Mouse (Mus musculus): Measurements from ENCODE around the gene Igfbp1. TPM values are rescaled to one million over a fixed set of nuclear protein-coding genes. Genes with fewer than 3 reads are reported as not detected.

Igfbp1 gene
- polyA plus RNA-seq, 1 experiment from 2014 or later = 0.09 TPM

GRCm38 (mm10) chr11:7198006-7198405 is 424 bp downstream of the Igfbp1 start:
- no peak overlapping the region for H3K27ac ChIP-seq
- whole genome bisulfite sequencing = 87% methylated on average over 19 of the region's 19 CpGs
- H3K9me3 ChIP-seq = no peaks in the 10 kb centered on the region
- H3K4me2 ChIP-seq (replicated peaks) = no peak overlapping the region
- H3K4me1 ChIP-seq (replicated peaks) = peaks cover 11% of the 10 kb centered on the region
- H3K4me3 ChIP-seq (replicated peaks) = no peak overlapping the region
- H3K9ac ChIP-seq (replicated peaks) = no peak overlapping the region
- H3K36me3 ChIP-seq = no peaks in the 10 kb centered on the region
- H3K27me3 ChIP-seq = peaks cover 5% of the 10 kb centered on the region; the same call in 1 of the 2 replicates
- ATAC-seq = peak; percentile 18; the same call in 1 of the 2 replicates

- Histone ChIP-seq H3K4me3 (replicated peaks) (no peak overlapping the region), H3K27me3 (peaks cover 5% of the 10 kb centered on the region; the same call in 1 of the 2 replicates), H3K9ac (replicated peaks) (no peak overlapping the region), H3K4me1 (replicated peaks) (peaks cover 11% of the 10 kb centered on the region), H3K9me3 (no peaks in the 10 kb centered on the region), H3K4me2 (replicated peaks) (no peak overlapping the region), H3K27ac (no peak overlapping the region), H3K36me3 (no peaks in the 10 kb centered on the region)
- ATAC-seq = no peak; the same call in 1 of the 2 replicates
- 83% methylated on average over 10 of the region's 10 CpGs for WGBS
Observed at GRCm38 (mm10) chr11:7198481-7199256, 1.1 kb downstream of the Igfbp1 start.

- H3K27me3 ChIP-seq = peaks cover 5% of the 10 kb centered on the region; the same call in 1 of the 2 replicates
- H3K36me3 ChIP-seq = no peaks in the 10 kb centered on the region
- 61% methylated on average over 14 of the region's 14 CpGs for WGBS
- no peak for ATAC-seq
- H3K4me1 ChIP-seq (replicated peaks) = peaks cover 11% of the 10 kb centered on the region
- H3K27ac ChIP-seq = no peak overlapping the region
- H3K4me2 ChIP-seq (replicated peaks) = no peak overlapping the region
- no peak overlapping the region for H3K4me3 ChIP-seq (replicated peaks)
- no peaks in the 10 kb centered on the region for H3K9me3 ChIP-seq
- no peak overlapping the region for H3K9ac ChIP-seq (replicated peaks)
Observed at GRCm38 (mm10) chr11:7199736-7200392, 2.3 kb downstream of the Igfbp1 start.

GRCm38 (mm10) chr11:7200393-7200783 is 2.8 kb downstream of the Igfbp1 start:
- H3K4me1 ChIP-seq (replicated peaks) = peaks cover 11% of the 10 kb centered on the region
- no peak overlapping the region for H3K4me2 ChIP-seq (replicated peaks)
- WGBS = 83% methylated on average over 9 of the region's 9 CpGs
- no peak overlapping the region for H3K27ac ChIP-seq
- no peak overlapping the region for H3K9ac ChIP-seq (replicated peaks)
- peaks cover 5% of the 10 kb centered on the region; the same call in 1 of the 2 replicates for H3K27me3 ChIP-seq
- H3K9me3 ChIP-seq = no peaks in the 10 kb centered on the region
- H3K36me3 ChIP-seq = no peaks in the 10 kb centered on the region
- H3K4me3 ChIP-seq (replicated peaks) = no peak overlapping the region
- ATAC-seq = no peak

GRCm38 (mm10) chr11:7202206-7202605 is 4.6 kb downstream of the Igfbp1 start:
- no peak overlapping the region for H3K4me2 ChIP-seq (replicated peaks)
- H3K36me3 ChIP-seq = no peaks in the 10 kb centered on the region
- no peak for ATAC-seq
- H3K4me1 ChIP-seq (replicated peaks) = peaks cover 8% of the 10 kb centered on the region
- WGBS = 84% methylated on average over 7 of the region's 7 CpGs
- peaks cover 5% of the 10 kb centered on the region; the same call in 1 of the 2 replicates for H3K27me3 ChIP-seq
- no peak overlapping the region for H3K27ac ChIP-seq
- no peaks in the 10 kb centered on the region for H3K9me3 ChIP-seq
- H3K9ac ChIP-seq (replicated peaks) = no peak overlapping the region
- no peak overlapping the region for H3K4me3 ChIP-seq (replicated peaks)

GRCm38 (mm10) chr11:7203846-7204245 is 6.3 kb downstream of the Igfbp1 start:
- Histone ChIP-seq H3K4me2 (replicated peaks) (no peak overlapping the region), H3K9me3 (no peaks in the 10 kb centered on the region), H3K4me3 (replicated peaks) (no peak overlapping the region), H3K27me3 (no peaks in the 10 kb centered on the region), H3K9ac (replicated peaks) (no peak overlapping the region), H3K36me3 (no peaks in the 10 kb centered on the region), H3K4me1 (replicated peaks) (no peaks in the 10 kb centered on the region), H3K27ac (no peak overlapping the region)
- no peak for ATAC-seq
- 92% methylated on average over 9 of the region's 9 CpGs for WGBS

- Histone ChIP-seq H3K9me3 (no peaks in the 10 kb centered on the region), H3K4me3 (replicated peaks) (no peak overlapping the region), H3K9ac (replicated peaks) (no peak overlapping the region), H3K27me3 (peaks cover 37% of the 10 kb centered on the region), H3K36me3 (no peaks in the 10 kb centered on the region), H3K4me2 (replicated peaks) (no peak overlapping the region), H3K4me1 (replicated peaks) (peaks cover 28% of the 10 kb centered on the region), H3K27ac (no peak overlapping the region)
- 20% methylated on average over 6 of the region's 6 CpGs for WGBS
- no peak; the same call in 1 of the 2 replicates for ATAC-seq
Observed at GRCm38 (mm10) chr11:7210343-7210742, 12.8 kb downstream of the Igfbp1 start.

GRCm38 (mm10) chr11:7211211-7211610 is 13.6 kb downstream of the Igfbp1 start:
- Histone ChIP-seq H3K9me3 (no peaks in the 10 kb centered on the region), H3K4me1 (replicated peaks) (peaks cover 28% of the 10 kb centered on the region), H3K27ac (no peak overlapping the region), H3K9ac (replicated peaks) (no peak overlapping the region), H3K27me3 (peaks cover 39% of the 10 kb centered on the region), H3K36me3 (no peaks in the 10 kb centered on the region), H3K4me3 (replicated peaks) (no peak overlapping the region), H3K4me2 (replicated peaks) (no peak overlapping the region)
- 33% methylated on average over 9 of the region's 9 CpGs for WGBS
- ATAC-seq = no peak

GRCm38 (mm10) chr11:7212126-7212798 is 14.7 kb downstream of the Igfbp1 start:
- Histone ChIP-seq H3K4me3 (replicated peaks) (peak overlapping the region; percentile 63), H3K36me3 (no peaks in the 10 kb centered on the region), H3K4me2 (replicated peaks) (peak overlapping the region; percentile 85), H3K9ac (replicated peaks) (no peak overlapping the region), H3K27ac (no peak overlapping the region), H3K9me3 (no peaks in the 10 kb centered on the region), H3K4me1 (replicated peaks) (peaks cover 28% of the 10 kb centered on the region), H3K27me3 (peaks cover 39% of the 10 kb centered on the region)
- 23% methylated on average over 17 of the region's 17 CpGs for WGBS
- no peak for ATAC-seq

GRCm38 (mm10) chr11:7213161-7213500 is 15.5 kb downstream of the Igfbp1 start:
- WGBS = 2% methylated on average over 19 of the region's 19 CpGs
- peaks cover 39% of the 10 kb centered on the region for H3K27me3 ChIP-seq
- ATAC-seq = no peak
- H3K4me2 ChIP-seq (replicated peaks) = peak overlapping the region; percentile 85
- H3K9me3 ChIP-seq = no peaks in the 10 kb centered on the region
- peak overlapping the region; percentile 74 for H3K9ac ChIP-seq (replicated peaks)
- H3K36me3 ChIP-seq = no peaks in the 10 kb centered on the region
- no peak overlapping the region for H3K27ac ChIP-seq
- H3K4me3 ChIP-seq (replicated peaks) = peak overlapping the region; percentile 63
- peaks cover 28% of the 10 kb centered on the region for H3K4me1 ChIP-seq (replicated peaks)

GRCm38 (mm10) chr11:7213501-7214341 is 16.1 kb downstream of the Igfbp1 start, which contains the start of gene Igfbp3:
TSS of gene Igfbp3 (minus strand) at chr11:7213923.
- H3K4me2 ChIP-seq (replicated peaks) = peak within 1 kb of the TSS; percentile 85
- peak within 1 kb of the TSS; percentile 63 for H3K4me3 ChIP-seq (replicated peaks)
- ATAC-seq = peak; percentile 93
- H3K4me1 ChIP-seq (replicated peaks) = peaks cover 28% of the 10 kb centered on the region
- peak within 1 kb of the TSS; percentile 78 for H3K27ac ChIP-seq
- H3K36me3 ChIP-seq = no peaks in the 10 kb centered on the region
- H3K27me3 ChIP-seq = peaks cover 39% of the 10 kb centered on the region
- peak within 1 kb of the TSS; percentile 74 for H3K9ac ChIP-seq (replicated peaks)
- no peaks in the 10 kb centered on the region for H3K9me3 ChIP-seq
- under 1% methylated on average over 93 of the region's 104 CpGs for WGBS

Data from midbrain, embryonic 13.5 days (tissue).